Mouse (Mus musculus) heart, postnatal 14 days (tissue): Measurements from ENCODE around the gene Tmem63a. TPM values are rescaled to one million over a fixed set of nuclear protein-coding genes. Genes with fewer than 3 reads are reported as not detected.
"Not testable (repeated sequence)": the region's sequence is repeated elsewhere in the genome, so short reads cannot be mapped to it uniquely, and the experiment has no call there.

ENCODE experiments used
- DNase-seq, 2 experiments: peaks; one replicate each; pipeline ENCODE4 v3.0.0; 2021 to 2022
- intact Hi-C: fragments of 180-260 bp; cut with DNase I; formaldehyde crosslinking; loops from one replicate; pipeline ENCODE4 v1.15.1; 2025
- total RNA-seq, 2 experiments: library from RNA; stranded (reverse); gene quantifications; 2 replicates each; pipeline ENCODE4 v1.2.3; 2021

Tmem63a gene
- total RNA-seq, 2 experiments from 2014 or later: 14.9 to 15.3 TPM

- no peak for DNase-seq
- intact Hi-C loops: no loop called here
Observed at GRCm38 (mm10) chr1:180922273-180923048, 19.7 kb upstream of the Tmem63a start.

GRCm38 (mm10) chr1:180924737-180925136, 17.4 kb upstream of the Tmem63a start:
- intact Hi-C loops: no loop called here
- no peak for DNase-seq

- no peak for DNase-seq
- intact Hi-C loops: no loop called here
Observed at GRCm38 (mm10) chr1:180926286-180926685, 15.9 kb upstream of the Tmem63a start.

GRCm38 (mm10) chr1:180929599-180929998, 12.5 kb upstream of the Tmem63a start:
- no peak for DNase-seq
- intact Hi-C loops: no loop called here

- intact Hi-C loops: no loop called here
- no peak for DNase-seq
Observed at GRCm38 (mm10) chr1:180931106-180931505, 11.0 kb upstream of the Tmem63a start.

DNA sequence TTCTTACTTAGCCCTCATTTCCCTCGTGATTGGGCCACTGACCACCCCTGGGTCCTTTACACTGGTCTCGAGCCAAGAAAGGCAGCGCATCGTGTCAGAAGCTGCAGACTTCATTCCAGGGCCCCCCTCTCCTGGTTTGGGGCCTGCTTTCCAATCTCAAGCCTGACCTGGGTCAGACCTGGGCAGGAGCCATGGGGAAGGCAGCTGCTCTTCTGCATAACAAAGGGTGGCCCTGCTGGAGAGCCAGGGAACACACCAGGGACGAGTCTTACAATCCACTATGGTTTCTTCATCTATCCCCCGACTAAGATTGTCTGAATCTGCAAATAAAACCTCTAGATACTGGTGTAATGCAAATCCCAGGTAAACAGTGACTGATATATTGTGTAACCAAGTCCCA, 8.5 kb upstream of the Tmem63a start:
- intact Hi-C loops: no loop called here
- no peak for DNase-seq

DNA sequence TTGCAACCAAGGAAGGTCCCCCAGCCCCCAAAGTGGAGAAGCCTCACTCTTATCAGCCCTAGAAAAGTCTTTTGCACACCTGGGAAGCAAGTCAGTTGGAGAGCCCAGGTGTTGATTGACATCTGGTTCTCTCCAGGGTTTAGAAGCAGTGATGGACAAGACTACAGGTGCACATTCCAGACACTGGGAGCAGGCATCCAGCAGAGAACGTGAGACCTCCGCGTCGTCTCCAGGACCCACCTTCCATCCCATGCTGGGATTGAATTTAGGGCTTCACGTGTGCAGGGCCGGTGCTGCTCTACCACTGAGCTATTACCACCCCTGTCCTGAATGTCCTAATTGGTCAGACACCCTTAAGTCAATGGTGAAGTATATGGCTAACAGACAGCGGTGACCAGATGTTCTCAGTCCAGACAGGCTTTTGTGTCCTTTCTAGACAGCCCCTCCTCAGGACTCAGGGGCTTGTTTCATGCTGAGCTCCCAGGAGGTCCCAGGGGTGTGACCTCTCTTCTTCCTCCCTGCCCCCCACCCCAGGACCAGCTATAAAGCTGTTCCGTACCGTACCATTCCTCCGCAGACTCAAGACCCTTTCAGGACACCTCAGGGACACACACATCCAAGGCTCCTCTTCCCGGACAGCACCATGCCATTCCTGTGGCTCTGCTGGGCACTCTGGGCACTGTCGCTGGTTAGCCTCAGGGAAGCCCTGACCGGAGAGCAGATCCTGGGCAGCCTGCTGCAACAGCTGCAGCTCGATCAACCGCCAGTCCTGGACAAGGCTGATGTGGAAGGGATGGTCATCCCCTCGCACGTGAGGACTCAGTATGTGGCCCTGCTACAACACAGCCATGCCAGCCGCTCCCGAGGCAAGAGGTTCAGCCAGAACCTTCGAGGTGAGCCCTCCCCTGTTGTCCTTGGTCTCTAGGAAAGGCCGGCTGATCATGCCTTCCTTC, 7.4 kb upstream of the Tmem63a start, which contains the start of gene Lefty1:
Lefty1 (plus strand) TSS at position 556 of the 953 bp plus-strand sequence.
- intact Hi-C loops: no loop called here
- no peak for DNase-seq

DNA sequence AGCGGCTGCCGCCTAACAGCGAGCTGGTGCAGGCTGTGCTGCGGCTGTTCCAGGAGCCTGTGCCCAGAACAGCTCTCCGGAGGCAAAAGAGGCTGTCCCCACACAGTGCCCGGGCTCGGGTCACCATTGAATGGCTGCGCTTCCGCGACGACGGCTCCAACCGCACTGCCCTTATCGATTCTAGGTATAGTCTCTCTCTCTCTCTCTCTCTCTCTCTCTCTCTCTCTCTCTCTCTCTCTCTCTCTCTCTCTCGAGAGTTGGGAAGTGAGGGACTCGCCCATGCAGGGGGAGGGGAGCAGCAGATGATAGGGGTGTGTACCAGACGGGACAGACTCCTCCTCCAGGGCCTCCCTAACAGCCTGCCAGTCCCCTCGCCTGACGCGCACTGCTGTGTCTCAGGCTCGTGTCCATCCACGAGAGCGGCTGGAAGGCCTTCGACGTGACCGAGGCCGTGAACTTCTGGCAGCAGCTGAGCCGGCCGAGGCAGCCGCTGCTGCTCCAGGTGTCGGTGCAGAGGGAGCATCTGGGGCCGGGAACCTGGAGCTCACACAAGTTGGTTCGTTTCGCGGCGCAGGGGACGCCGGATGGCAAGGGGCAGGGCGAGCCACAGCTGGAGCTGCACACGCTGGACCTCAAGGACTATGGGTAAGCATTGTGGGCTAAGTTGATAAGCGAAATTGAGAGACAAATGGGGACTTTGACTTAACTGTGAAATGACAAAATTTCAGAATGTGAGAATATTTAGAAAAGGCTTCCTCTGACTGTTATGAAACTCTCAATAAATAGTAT, 5.3 kb upstream of the Tmem63a start:
- DNase-seq: peak; percentile 39 to 53
- intact Hi-C loops: not testable (repeated sequence)

DNA sequence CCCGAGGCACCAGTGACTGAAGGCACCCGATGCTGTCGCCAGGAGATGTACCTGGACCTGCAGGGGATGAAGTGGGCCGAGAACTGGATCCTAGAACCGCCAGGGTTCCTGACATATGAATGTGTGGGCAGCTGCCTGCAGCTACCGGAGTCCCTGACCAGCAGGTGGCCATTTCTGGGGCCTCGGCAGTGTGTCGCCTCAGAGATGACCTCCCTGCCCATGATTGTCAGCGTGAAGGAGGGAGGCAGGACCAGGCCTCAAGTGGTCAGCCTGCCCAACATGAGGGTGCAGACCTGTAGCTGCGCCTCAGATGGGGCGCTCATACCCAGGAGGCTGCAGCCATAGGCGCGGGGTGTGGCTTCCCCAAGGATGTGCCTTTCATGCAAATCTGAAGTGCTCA, 4.5 kb upstream of the Tmem63a start:
- DNase-seq, intact Hi-C loops: not testable (repeated sequence)

GRCm38 (mm10) chr1:180938781-180939180, 3.4 kb upstream of the Tmem63a start:
- intact Hi-C loops, DNase-seq: not testable (repeated sequence)

- DNase-seq: no peak
- intact Hi-C loops: no loop called here
Observed at GRCm38 (mm10) chr1:180940776-180941460, 1.2 kb upstream of the Tmem63a start.

DNA sequence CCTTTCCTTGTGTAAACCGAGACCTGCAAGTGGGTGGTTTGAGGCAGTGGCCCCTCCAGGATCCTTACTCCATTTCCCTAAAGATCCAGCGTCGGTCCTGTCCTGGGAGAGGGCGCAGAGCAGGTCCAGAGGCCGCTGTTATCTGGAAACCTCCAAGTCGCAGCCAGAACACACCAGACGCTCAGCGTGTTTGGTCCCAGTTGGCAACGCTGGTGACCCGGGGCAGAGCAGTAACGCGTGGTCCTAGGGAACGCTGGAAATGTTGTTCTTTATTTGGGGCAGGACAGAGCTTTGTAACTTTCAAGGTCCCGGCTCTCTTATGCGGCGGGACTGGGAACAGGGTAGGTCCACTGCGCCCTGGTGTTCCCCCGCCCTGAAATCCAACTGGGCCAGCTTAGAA, 418 bp upstream of the Tmem63a start:
- intact Hi-C loops: no loop called here
- peak in 1 of 2 experiments; percentile 34 for DNase-seq

DNA sequence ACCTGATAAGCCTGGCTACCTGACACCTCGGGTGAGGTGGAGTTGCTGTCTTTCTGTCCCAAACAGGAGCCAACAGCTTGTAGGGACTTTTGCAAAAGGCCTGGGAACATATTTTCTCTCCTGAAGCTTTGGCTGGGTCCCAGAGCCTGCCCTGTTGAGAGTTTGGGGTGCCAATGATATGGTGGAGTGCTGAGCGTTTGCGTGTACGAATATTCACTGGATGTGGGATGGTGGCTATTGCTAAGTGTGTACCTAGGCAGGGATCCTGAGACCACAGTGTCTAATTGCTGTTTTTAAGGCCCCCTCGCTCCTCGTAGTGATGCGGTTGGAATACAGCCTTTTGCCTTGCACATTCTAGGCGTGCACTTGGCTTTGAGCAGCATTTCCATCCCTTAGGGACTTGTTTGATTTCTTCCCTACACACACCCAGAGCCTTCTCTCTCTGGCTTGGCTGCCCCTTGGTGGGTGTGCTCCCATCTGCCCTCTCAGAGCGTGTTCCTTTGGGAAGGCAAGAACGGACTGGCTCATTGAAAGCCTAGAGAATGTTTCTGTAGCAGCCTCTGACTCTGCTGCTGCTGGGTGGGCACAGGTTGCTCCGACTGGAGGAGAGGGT, 994 bp downstream of the Tmem63a start:
- intact Hi-C loops: no loop called here
- peak; percentile 23 to 39 for DNase-seq

DNA sequence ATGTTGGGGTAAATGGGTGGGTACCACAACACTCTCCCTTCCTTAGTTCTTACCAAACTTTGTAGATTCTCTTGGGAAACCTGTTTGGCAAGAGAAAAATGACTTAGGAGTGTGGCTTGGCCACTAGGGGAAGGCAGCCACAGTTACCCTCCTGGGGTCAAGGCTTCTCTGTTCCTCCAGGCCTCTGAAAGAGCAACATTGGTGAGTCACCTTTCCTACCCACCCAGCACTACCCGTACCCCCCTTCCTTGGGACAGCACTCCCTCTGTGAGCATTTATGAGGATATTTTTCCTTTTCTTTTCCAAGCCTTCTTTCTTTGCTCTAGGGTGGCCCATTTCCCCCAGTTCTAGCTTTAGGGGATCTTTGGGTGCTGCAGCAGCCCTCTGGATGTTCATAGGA, 1.8 kb downstream of the Tmem63a start:
- no peak for DNase-seq
- intact Hi-C loops: loop anchor here (2.0 kb wide), 1 partner anchor 39 kb away; the partner anchor contains the start of gene Pycr2

- DNase-seq: peak in 1 of 2 experiments; percentile 22
- intact Hi-C loops: loop anchor here (2.0 kb wide), 1 partner anchor 40 kb away; the partner anchor contains the start of gene Pycr2
Observed at GRCm38 (mm10) chr1:180944553-180944952, 2.4 kb downstream of the Tmem63a start.

DNA sequence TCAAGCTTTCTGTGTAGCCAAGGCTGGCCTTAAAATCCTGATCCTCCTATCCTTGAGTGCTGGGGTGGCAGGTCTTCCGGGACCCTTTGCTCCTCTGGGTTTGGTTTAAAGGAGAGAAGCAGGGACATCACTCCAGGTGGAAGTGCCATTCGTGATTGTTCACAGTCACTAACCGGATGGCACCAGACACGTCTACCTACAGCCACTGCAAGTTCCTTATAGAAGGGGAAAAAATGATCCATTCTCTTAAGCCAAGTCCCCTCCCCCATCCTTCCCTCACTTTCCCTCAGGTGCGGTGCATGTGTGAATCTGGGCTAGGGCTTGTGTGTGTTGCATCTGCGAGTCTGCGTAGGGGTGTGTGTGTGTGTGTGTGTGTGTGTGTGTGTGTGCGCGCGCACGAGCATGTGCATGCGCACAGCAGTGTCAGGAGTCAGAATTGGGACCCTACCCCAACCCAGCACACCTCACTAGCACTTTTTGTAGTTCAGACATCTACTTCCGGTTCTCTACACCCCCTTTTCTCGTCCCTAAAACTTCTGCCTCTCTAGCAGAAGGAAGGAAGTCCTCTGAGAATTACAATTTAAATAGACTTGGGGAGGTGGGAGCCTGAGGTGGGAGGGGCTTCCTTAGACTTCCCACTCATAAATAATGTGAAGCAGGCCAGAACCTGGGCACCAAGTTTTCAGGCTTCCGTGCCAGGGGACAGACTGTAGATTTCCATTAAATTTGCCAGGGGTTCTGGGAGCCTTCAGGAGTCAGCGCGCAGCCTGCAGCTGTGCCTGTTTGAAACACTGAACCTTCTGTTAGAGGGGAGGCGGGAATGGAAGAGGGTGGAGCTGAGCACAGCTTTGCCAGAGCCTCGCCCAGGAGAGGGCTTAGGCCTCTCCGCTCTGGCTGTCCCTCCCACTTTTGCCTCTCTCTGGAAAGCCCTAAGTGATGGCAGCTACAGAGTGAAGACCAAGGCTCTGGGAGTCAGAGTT, 3.1 kb downstream of the Tmem63a start:
- peak; percentile 62 to 68 for DNase-seq
- intact Hi-C loops: loop anchor here (2.0 kb wide), 1 partner anchor 40 kb away; the partner anchor contains the start of gene Pycr2

DNA sequence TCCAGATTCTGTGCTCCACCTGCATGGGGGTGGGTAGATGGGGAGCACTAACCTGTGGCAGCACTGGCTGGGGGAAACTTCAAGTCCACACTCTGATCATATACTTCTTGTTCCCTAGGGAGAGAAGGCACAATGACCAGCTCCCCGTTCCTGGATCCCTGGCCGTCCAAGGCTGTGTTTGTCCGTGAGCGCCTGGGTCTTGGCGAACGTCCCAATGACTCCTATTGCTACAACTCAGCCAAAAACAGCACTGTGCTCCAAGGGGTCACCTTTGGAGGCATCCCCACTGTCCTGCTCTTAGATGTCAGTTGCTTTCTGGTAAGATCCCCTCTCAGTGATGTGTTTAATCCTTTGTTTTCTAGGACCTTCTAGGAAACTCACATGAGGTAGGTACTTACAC, 4.3 kb downstream of the Tmem63a start:
- no peak for DNase-seq
- intact Hi-C loops: no loop called here
